Mouse (Mus musculus) liver, embryonic 14.5 days (tissue): ENCODE results near the gene Tmem214. TPM values are rescaled to one million over a fixed set of nuclear protein-coding genes. Genes with fewer than 3 reads are reported as not detected.

Source experiments
- ATAC-seq: fragments of 200-750 bp; cut with Nextera tagmentation; 2 replicates; pipeline ENCODE4 v1.8.0; 2017; ENCODE audit warnings: moderate number of reproducible peaks, mild to moderate bottlenecking, moderate library complexity; ENCODE audit not compliant: insufficient read depth
- DNase-seq, 3 experiments: peaks; one replicate each; pipeline ENCODE4 v3.0.0-alpha.2; 2012 to 2013; ENCODE audit warnings: low read depth in 3 of 3, low spot score in 3 of 3
- H3K27ac ChIP-seq: fragments of 300-500 bp; sonication (generic); 2 replicates; pipeline ENCODE4 v1.5.1; 2014; ENCODE audit warnings: moderate library complexity, mild to moderate bottlenecking, control low read depth, inconsistent platforms
- H3K27me3 ChIP-seq: fragments of 300-500 bp; sonication (generic); 2 replicates; pipeline ENCODE4 v1.6.1; 2014; ENCODE audit warnings: mild to moderate bottlenecking, low read length, moderate library complexity; ENCODE audit not compliant: control insufficient read depth, insufficient read depth
- H3K36me3 ChIP-seq: fragments of 300-500 bp; sonication (generic); replicated peaks from 2 replicates; pipeline ENCODE4 v1.6.1; 2014; ENCODE audit warnings: low read depth; ENCODE audit not compliant: control insufficient read depth, insufficient read depth
- H3K4me1 ChIP-seq, 2 experiments: fragments of 200-500 bp in 1 of 2; fragments of 300-500 bp in 1 of 2; sonication (generic) in 1 of 2; replicated peaks; 2 replicates each; pipeline ENCODE4 v1.6.1; 2012 to 2014; ENCODE audit warnings: antibody characterized with exemption in 1 of 2, inconsistent platforms in 1 of 2, low read length in 1 of 2; ENCODE audit not compliant: control insufficient read depth in 2 of 2, insufficient read depth in 2 of 2
- H3K4me2 ChIP-seq: fragments of 300-500 bp; sonication (generic); 2 replicates; pipeline ENCODE4 v1.6.1; 2014; ENCODE audit warnings: low read depth, mild to moderate bottlenecking, control low read depth, moderate library complexity
- H3K4me3 ChIP-seq, 2 experiments: fragments of 200-500 bp in 1 of 2; fragments of 300-500 bp in 1 of 2; sonication (generic) in 1 of 2; 2 replicates each; pipeline ENCODE4 v1.5.1; 2012 to 2014; ENCODE audit warnings: low read depth in 2 of 2, low read length in 2 of 2, mild to moderate bottlenecking in 2 of 2, control low read depth in 1 of 2, inconsistent platforms in 1 of 2, moderate library complexity in 1 of 2; ENCODE audit not compliant: insufficient read depth in 1 of 2
- H3K9ac ChIP-seq: fragments of 300-500 bp; sonication (generic); replicated peaks from 2 replicates; pipeline ENCODE4 v1.6.1; 2014; ENCODE audit warnings: mild to moderate bottlenecking, control low read depth, moderate library complexity
- H3K9me3 ChIP-seq: fragments of 300-500 bp; sonication (generic); 2 replicates; pipeline ENCODE4 v1.6.1; 2016; ENCODE audit warnings: low read length, mixed read lengths; ENCODE audit not compliant: control insufficient read depth
- CTCF ChIP-seq: IDR thresholded peaks from 2 replicates; pipeline ENCODE4 v1.5.1; 2016; ENCODE audit warnings: antibody characterized with exemption, low read depth, control low read depth
- EP300 ChIP-seq: IDR thresholded peaks from 2 replicates; pipeline ENCODE4 v1.6.1; 2016; ENCODE audit warnings: antibody characterized with exemption, low read depth
- WGBS: fragments of 180-500 bp; shearing (Covaris S2); extraction: QIAGEN DNeasy Blood & Tissue Kit; methylation state at CpG from one replicate; pipeline ENCODE4 v1.1.7; 2014; ENCODE audit not compliant: insufficient replicate concordance; 5-methylcytosine and 5-hydroxymethylcytosine counted together
- polyA plus RNA-seq, 2 experiments: library from polyadenylated mRNA; depleted of rRNA in 1 of 2; stranded (reverse) in 1 of 2; unstranded in 1 of 2; fragments of >200 nt; fragmentation: Nextera tagmentation in 1 of 2; extraction: Ambion mirVana in 1 of 2; gene quantifications; 2 replicates each; pipeline versions ENCODE4 v1.2.1 to v1.2.3; 2012 to 2014

Gene Tmem214
- polyA plus RNA-seq, 2 experiments: 21.8 to 25.0 TPM

GRCm38 (mm10) chr5:30925217-30925616 is 57.4 kb downstream of the Tmem214 start:
- TF ChIP-seq EP300: no peak
- no peak for TF ChIP-seq CTCF
- ATAC-seq (no peak), DNase-seq (no peak)

GRCm38 (mm10) chr5:30926073-30926472 is 58.3 kb downstream of the Tmem214 start:
- WGBS: 64% methylated on average over 2 of the region's 2 CpGs
- Histone ChIP-seq H3K27me3 (no peaks in the 10 kb centered on the region), H3K36me3 (no peaks in the 10 kb centered on the region), H3K4me1 (peaks cover 12 to 20% of the 10 kb centered on the region in 2 experiments), H3K4me2 (no peak overlapping the region), H3K9ac (no peak overlapping the region), H3K9me3 (no peaks in the 10 kb centered on the region), H3K27ac (no peak overlapping the region), H3K4me3 (no peak overlapping the region)
- ATAC-seq (no peak), DNase-seq (no peak)
- TF ChIP-seq EP300 (no peak), CTCF (no peak)

More at GRCm38 (mm10) chr5:30925217-30925616, 57.4 kb downstream of the Tmem214 start:
- WGBS: 87% methylated on average over 5 of the region's 5 CpGs
- no peaks in the 10 kb centered on the region for H3K27me3 ChIP-seq
- H3K4me1 ChIP-seq: peaks cover 16 to 25% of the 10 kb centered on the region in 2 experiments
- H3K9ac ChIP-seq: no peak overlapping the region
- H3K4me3 ChIP-seq: no peak overlapping the region
- no peaks in the 10 kb centered on the region for H3K36me3 ChIP-seq
- H3K4me2 ChIP-seq: no peak overlapping the region
- no peak overlapping the region for H3K27ac ChIP-seq
- no peaks in the 10 kb centered on the region for H3K9me3 ChIP-seq

GRCm38 (mm10) chr5:30927945-30928529 is 60.2 kb downstream of the Tmem214 start:
- no peaks in the 10 kb centered on the region for H3K9me3 ChIP-seq
- no peak overlapping the region for H3K4me3 ChIP-seq
- H3K9ac ChIP-seq: no peak overlapping the region
- no peaks in the 10 kb centered on the region for H3K36me3 ChIP-seq
- DNase-seq (no peak), ATAC-seq (no peak)
- TF ChIP-seq EP300: no peak
- WGBS: 51% methylated on average over 7 of the region's 7 CpGs
- H3K27me3 ChIP-seq: no peaks in the 10 kb centered on the region
- no peak overlapping the region for H3K27ac ChIP-seq
- H3K4me1 ChIP-seq: peaks cover under 1 to 6% of the 10 kb centered on the region in 2 experiments; a peak in 3 of 4 replicates
- no peak overlapping the region for H3K4me2 ChIP-seq

Other genes starting within 250 kb of the Tmem214 start
- 10.1 and 12.2 TPM in 2 replicates for gene Slc35f6, start 220.1 kb upstream of the Tmem214 start, polyA plus RNA-seq (2012; rRNA removed)
- gene Slc35f6, start 220.1 kb upstream of the Tmem214 start, polyA plus RNA-seq (2014; fragmentation: Nextera tagmentation; extraction: Ambion mirVana): 9.9 and 10.2 TPM in 2 replicates
- gene Cenpa, start 201.2 kb upstream of the Tmem214 start, polyA plus RNA-seq (2012; rRNA removed): 116 and 122 TPM in 2 replicates
- 209 and 236 TPM in 2 replicates for gene Cenpa, start 201.2 kb upstream of the Tmem214 start, polyA plus RNA-seq (2014; fragmentation: Nextera tagmentation; extraction: Ambion mirVana)
- 0.15 and 0.49 TPM in 2 replicates for gene Dpysl5, start 156.4 kb upstream of the Tmem214 start, polyA plus RNA-seq (2012; rRNA removed)
- gene Dpysl5, start 156.4 kb upstream of the Tmem214 start, polyA plus RNA-seq (2014; fragmentation: Nextera tagmentation; extraction: Ambion mirVana): 0.10 and 0.23 TPM in 2 replicates
- gene Mapre3, start 53.4 kb upstream of the Tmem214 start, polyA plus RNA-seq (2012; rRNA removed): 1.9 and 2.4 TPM in 2 replicates
- 1.2 and 1.4 TPM in 2 replicates for gene Mapre3, start 53.4 kb upstream of the Tmem214 start, polyA plus RNA-seq (2014; fragmentation: Nextera tagmentation; extraction: Ambion mirVana)
- gene Agbl5, start 20.7 kb downstream of the Tmem214 start, polyA plus RNA-seq (2012; rRNA removed): 5.0 and 6.0 TPM in 2 replicates
- 4.8 and 5.1 TPM in 2 replicates for gene Agbl5, start 20.7 kb downstream of the Tmem214 start, polyA plus RNA-seq (2014; fragmentation: Nextera tagmentation; extraction: Ambion mirVana)
- 142 and 216 TPM in 2 replicates for gene Ost4, start 39.8 kb downstream of the Tmem214 start, polyA plus RNA-seq (2012; rRNA removed)
- gene Ost4, start 39.8 kb downstream of the Tmem214 start, polyA plus RNA-seq (2014; fragmentation: Nextera tagmentation; extraction: Ambion mirVana): 412 and 420 TPM in 2 replicates
- gene Emilin1, start 45.4 kb downstream of the Tmem214 start, polyA plus RNA-seq (2012; rRNA removed): 18.4 and 22.2 TPM in 2 replicates
- 21.3 and 23.2 TPM in 2 replicates for gene Emilin1, start 45.4 kb downstream of the Tmem214 start, polyA plus RNA-seq (2014; fragmentation: Nextera tagmentation; extraction: Ambion mirVana)
- 30.3 and 31.1 TPM in 2 replicates for gene Khk, start 53.4 kb downstream of the Tmem214 start, polyA plus RNA-seq (2012; rRNA removed)
- 38.8 and 40.8 TPM in 2 replicates for gene Khk, start 53.4 kb downstream of the Tmem214 start, polyA plus RNA-seq (2014; fragmentation: Nextera tagmentation; extraction: Ambion mirVana)
- 2.9 and 4.2 TPM in 2 replicates for gene Cgref1, start 77.6 kb downstream of the Tmem214 start, polyA plus RNA-seq (2012; rRNA removed)
- 5.1 and 5.4 TPM in 2 replicates for gene Cgref1, start 77.6 kb downstream of the Tmem214 start, polyA plus RNA-seq (2014; fragmentation: Nextera tagmentation; extraction: Ambion mirVana)
- gene Preb, start 92.3 kb downstream of the Tmem214 start, polyA plus RNA-seq (2012; rRNA removed): 89.2 and 95.2 TPM in 2 replicates
- 53.8 and 59.6 TPM in 2 replicates for gene Preb, start 92.3 kb downstream of the Tmem214 start, polyA plus RNA-seq (2014; fragmentation: Nextera tagmentation; extraction: Ambion mirVana)
- gene Tcf23, start 100.7 kb downstream of the Tmem214 start, polyA plus RNA-seq (2012; rRNA removed): 0.01 TPM in 2 replicates
- 0.09 TPM in 1 of 2 replicates, not detected in the other for gene Tcf23, start 100.7 kb downstream of the Tmem214 start, polyA plus RNA-seq (2014; fragmentation: Nextera tagmentation; extraction: Ambion mirVana)
- 28.8 and 31.0 TPM in 2 replicates for gene Atraid, start 180.3 kb downstream of the Tmem214 start, polyA plus RNA-seq (2012; rRNA removed)
- 50.4 and 53.2 TPM in 2 replicates for gene Atraid, start 180.3 kb downstream of the Tmem214 start, polyA plus RNA-seq (2014; fragmentation: Nextera tagmentation; extraction: Ambion mirVana)
- 4.2 and 5.2 TPM in 2 replicates for gene Slc5a6, start 180.9 kb downstream of the Tmem214 start, polyA plus RNA-seq (2012; rRNA removed)
- gene Slc5a6, start 180.9 kb downstream of the Tmem214 start, polyA plus RNA-seq (2014; fragmentation: Nextera tagmentation; extraction: Ambion mirVana): 2.2 and 2.3 TPM in 2 replicates
- 18.2 and 20.4 TPM in 2 replicates for gene Cad, start 186.8 kb downstream of the Tmem214 start, polyA plus RNA-seq (2012; rRNA removed)
- 14.0 and 15.8 TPM in 2 replicates for gene Cad, start 186.8 kb downstream of the Tmem214 start, polyA plus RNA-seq (2014; fragmentation: Nextera tagmentation; extraction: Ambion mirVana)
- not detected in 2 replicates for gene Dnajc5g, start 238.3 kb downstream of the Tmem214 start, polyA plus RNA-seq (2012; rRNA removed)
- not detected in 2 replicates for gene Dnajc5g, start 238.3 kb downstream of the Tmem214 start, polyA plus RNA-seq (2014; fragmentation: Nextera tagmentation; extraction: Ambion mirVana)
- 0.26 and 0.40 TPM in 2 replicates for gene Slc30a3, start 240.2 kb downstream of the Tmem214 start, polyA plus RNA-seq (2012; rRNA removed)
- gene Slc30a3, start 240.2 kb downstream of the Tmem214 start, polyA plus RNA-seq (2014; fragmentation: Nextera tagmentation; extraction: Ambion mirVana): 0.14 and 0.41 TPM in 2 replicates
- not detected in 2 replicates for gene Trim54, start 248.7 kb downstream of the Tmem214 start, polyA plus RNA-seq (2012; rRNA removed)
- not detected in 2 replicates for gene Trim54, start 248.7 kb downstream of the Tmem214 start, polyA plus RNA-seq (2014; fragmentation: Nextera tagmentation; extraction: Ambion mirVana)